Mouse (Mus musculus) adipocyte (in vitro differentiated cells): ENCODE results near the gene Trim28.

Experiments
- DNase-seq: peaks from one replicate; pipeline ENCODE4 v3.0.0-alpha.2; 2016; ENCODE audit warnings: low spot score

The Trim28 gene

GRCm38 (mm10) chr7:12998851-12999250 lies at the start of gene Trim28:
Gene Trim28, plus strand, starts transcription at chr7:12999114.
- peak; percentile 35 for DNase-seq

- DNase-seq, result no peak
Observed at GRCm38 (mm10) chr7:12949872-12950229, 49.1 kb upstream of the Trim28 start.

GRCm38 (mm10) chr7:12954896-12955295 lies 44.0 kb upstream of the Trim28 start:
- DNase-seq, result no peak

GRCm38 (mm10) chr7:12957511-12957910 lies 41.4 kb upstream of the Trim28 start:
- no peak for DNase-seq

- DNase-seq, result no peak
Observed at GRCm38 (mm10) chr7:12958948-12959347, 40.0 kb upstream of the Trim28 start.

GRCm38 (mm10) chr7:12959718-12960117 lies 39.2 kb upstream of the Trim28 start:
- no peak for DNase-seq

GRCm38 (mm10) chr7:12961511-12962141 lies 37.3 kb upstream of the Trim28 start:
- DNase-seq, result peak; percentile 91

- peak; percentile 86 for DNase-seq
Observed at GRCm38 (mm10) chr7:12965678-12966091, 33.2 kb upstream of the Trim28 start, which contains the start of gene Zfp324. Gene Zfp324, plus strand, starts transcription at chr7:12965838.

GRCm38 (mm10) chr7:12966104-12966845 lies 32.6 kb upstream of the Trim28 start:
- DNase-seq, result peak; percentile 34

- no peak for DNase-seq
Observed at GRCm38 (mm10) chr7:12970906-12971305, 28.0 kb upstream of the Trim28 start.

GRCm38 (mm10) chr7:12977682-12978389 lies 21.1 kb upstream of the Trim28 start, which contains the start of gene Zfp446:
Gene Zfp446, plus strand, starts transcription at chr7:12977848.
- peak; percentile 96 for DNase-seq

GRCm38 (mm10) chr7:12978931-12979722 lies 19.8 kb upstream of the Trim28 start:
- no peak for DNase-seq

- DNase-seq, result no peak
Observed at GRCm38 (mm10) chr7:12979776-12980175, 19.1 kb upstream of the Trim28 start.

GRCm38 (mm10) chr7:12980291-12980690 lies 18.6 kb upstream of the Trim28 start:
- no peak for DNase-seq

GRCm38 (mm10) chr7:12985724-12986123 lies 13.2 kb upstream of the Trim28 start:
- DNase-seq, result no peak

GRCm38 (mm10) chr7:12986906-12987305 lies 12.0 kb upstream of the Trim28 start:
- no peak for DNase-seq

- DNase-seq, result no peak
Observed at GRCm38 (mm10) chr7:12987409-12988189, 11.3 kb upstream of the Trim28 start.

- DNase-seq, result no peak
Observed at GRCm38 (mm10) chr7:12992222-12992621, 6.7 kb upstream of the Trim28 start.

- no peak for DNase-seq
Observed at GRCm38 (mm10) chr7:12993148-12993547, 5.8 kb upstream of the Trim28 start.

GRCm38 (mm10) chr7:12995862-12996261 lies 3.1 kb upstream of the Trim28 start:
- DNase-seq, result no peak

- DNase-seq, result no peak
Observed at GRCm38 (mm10) chr7:12997230-12997629, 1.7 kb upstream of the Trim28 start.
